Mouse (Mus musculus) brain, embryonic 14.5 days (tissue): ENCODE measurements at regions not wholly inside any gene's neighbourhood (a gene's known extent, or its start where the extent isn't known, plus 50 kb on each side); places are given as distances from the start of the nearest gene placed in this dataset.

Experiments
- CTCF ChIP-seq: fragments of 200-500 bp; IDR thresholded peaks from 2 replicates; pipeline ENCODE4 v1.5.1; 2012; ENCODE audit warnings: inconsistent platforms, mild to moderate bottlenecking, moderate library complexity, borderline replicate concordance; ENCODE audit not compliant: insufficient read depth, insufficient read length; ENCODE audit errors: extremely low read depth
- POLR2A ChIP-seq: fragments of 200-500 bp; IDR thresholded peaks from 2 replicates; pipeline ENCODE4 v1.6.1; 2012; ENCODE audit warnings: mild to moderate bottlenecking, inconsistent platforms, borderline replicate concordance; ENCODE audit not compliant: poor library complexity, insufficient read depth, insufficient read length, severe bottlenecking; ENCODE audit errors: extremely low read depth

GRCm38 (mm10) chr5:17208554-17209283 is 164.3 kb upstream of the Speer4f2 start:
- TF ChIP-seq CTCF (no peak), POLR2A (no peak)
